Mouse (Mus musculus) heart, adult 9 months (tissue): ENCODE data around the gene Klc4.

Experiments
- DNase-seq, 2 experiments: peaks; one replicate each; pipeline ENCODE4 v3.0.0; 2022; ENCODE audit warnings: low spot score in 2 of 2

Klc4 gene

DNA sequence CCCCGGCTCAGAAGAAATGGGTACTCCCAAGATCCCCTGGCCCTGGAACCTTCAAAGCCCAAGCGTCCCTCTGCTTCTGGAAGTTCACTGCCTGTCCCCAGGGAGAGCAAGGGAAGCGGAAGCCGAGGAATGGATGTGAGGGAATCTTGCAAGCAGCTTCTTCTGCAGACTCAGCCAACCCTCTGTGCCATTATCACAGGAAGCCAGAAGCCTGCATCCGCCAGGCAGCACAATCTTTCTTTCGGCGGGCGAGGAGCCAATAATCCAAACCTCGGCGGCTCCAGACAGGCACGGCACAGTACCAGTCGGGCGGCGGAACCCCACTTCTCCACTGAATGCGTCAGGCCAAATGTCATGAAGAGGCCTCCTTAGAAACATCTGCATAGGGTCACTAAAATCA is 24.5 kb downstream of the Klc4 start:
- DNase-seq: peak in 1 of 2 experiments; percentile 39

GRCm38 (mm10) chr17:46619683-46620357 is 26.0 kb downstream of the Klc4 start:
- DNase-seq: no peak

DNA sequence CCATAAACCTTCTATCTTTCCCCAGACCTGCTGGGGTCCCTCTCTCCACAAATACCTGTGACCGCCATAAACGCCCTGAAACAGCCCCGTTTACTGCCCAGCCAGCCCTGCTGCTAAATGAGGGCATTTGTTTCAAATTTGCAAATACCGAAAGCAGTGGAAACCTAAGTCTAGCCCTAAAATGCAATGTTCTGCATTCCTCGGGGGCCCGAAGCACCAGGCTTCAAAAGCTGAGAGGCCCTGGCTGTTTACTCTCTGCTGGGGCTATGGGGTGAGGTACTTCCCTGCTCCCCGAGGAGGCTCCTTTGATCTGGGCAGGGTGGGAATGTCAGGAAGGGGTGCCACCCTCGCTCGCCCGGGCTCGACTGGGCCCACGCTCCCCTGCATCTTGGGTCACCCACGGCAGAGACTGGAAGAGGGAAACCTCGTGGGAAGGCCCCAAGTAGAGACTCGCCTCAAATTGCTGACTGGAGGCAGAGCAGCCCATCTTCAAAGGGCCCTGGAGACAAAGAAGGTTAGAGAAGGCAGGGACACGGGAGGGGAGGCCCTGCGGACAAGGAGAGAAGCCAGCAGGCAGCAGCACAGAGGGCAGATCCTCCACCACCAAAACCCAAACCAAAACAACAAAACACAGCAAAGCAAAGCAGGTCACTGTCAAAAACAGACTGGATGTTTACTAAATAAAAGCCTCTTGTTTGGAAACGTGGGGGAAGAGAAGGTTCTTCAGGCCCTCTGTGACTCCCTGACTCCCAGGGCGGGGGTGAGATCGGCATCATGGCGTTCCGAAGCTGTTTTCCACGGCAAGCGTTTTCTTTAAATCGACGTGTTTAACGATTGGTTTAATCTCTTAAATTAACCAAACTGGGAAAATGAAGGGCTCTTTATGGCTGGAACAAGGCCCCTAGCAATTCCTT is 26.8 kb downstream of the Klc4 start:
- no peak for DNase-seq

DNA sequence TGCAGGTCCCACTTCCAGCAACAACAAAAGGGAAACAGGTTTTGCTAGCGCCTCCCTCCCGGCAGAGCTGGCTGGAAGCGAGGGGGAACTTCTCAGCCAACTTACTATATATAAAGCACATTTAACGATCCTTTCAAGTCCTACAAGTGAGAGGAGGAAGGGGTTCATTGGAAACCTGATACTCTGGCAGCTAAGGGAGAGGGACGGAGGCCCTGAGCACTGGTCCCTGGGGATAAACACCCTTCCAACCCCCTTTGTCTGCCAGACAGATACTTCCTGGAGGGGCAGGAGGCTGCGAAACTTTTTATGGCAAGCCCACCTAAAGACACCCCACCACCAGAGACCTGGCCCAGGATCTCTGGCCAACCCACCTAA is 27.4 kb downstream of the Klc4 start:
- no peak for DNase-seq

GRCm38 (mm10) chr17:46617799-46618198 is 28.0 kb downstream of the Klc4 start:
- no peak for DNase-seq

DNA sequence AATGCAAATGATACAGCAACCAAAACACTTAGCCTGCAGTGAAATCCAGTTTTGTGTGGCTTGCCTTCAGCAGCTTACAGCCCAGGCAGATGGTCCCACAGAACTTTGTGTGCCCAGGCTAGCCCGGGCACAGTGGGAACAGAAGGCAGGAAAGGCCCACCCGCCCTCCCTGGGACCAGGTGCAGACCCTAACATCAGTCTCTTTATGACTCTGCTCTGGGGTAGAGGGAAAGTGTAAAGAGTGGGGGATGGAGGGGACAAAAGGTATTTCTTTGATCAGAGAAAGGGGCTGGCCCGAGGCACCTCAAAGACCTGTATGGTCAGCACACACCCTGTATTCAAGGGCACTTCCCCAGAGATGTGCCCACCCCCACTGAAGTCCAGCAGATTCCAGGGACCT is 32.6 kb downstream of the Klc4 start:
- no peak for DNase-seq

- peak in 1 of 2 experiments; percentile 20 for DNase-seq
Observed at GRCm38 (mm10) chr17:46612820-46613219, 33.0 kb downstream of the Klc4 start.

DNA sequence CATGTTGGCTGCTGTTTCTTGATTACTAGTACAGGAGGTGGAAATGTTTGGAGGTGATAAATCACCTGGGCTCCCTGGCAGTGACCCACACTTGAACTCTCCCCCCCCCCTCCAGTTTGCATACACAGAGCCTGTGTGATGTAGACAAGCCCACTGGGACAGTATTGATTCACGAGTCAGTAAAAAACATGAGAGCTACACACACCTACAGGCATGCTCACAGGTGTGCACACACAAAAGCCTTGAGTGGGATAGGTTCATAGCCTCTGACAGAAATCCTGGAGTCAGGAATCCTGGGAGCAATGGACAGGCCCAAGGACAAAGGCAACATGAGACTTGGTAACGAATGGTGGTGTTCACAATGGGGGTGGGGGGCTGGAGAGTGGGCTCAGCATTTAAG is 33.6 kb downstream of the Klc4 start:
- no peak for DNase-seq

DNA sequence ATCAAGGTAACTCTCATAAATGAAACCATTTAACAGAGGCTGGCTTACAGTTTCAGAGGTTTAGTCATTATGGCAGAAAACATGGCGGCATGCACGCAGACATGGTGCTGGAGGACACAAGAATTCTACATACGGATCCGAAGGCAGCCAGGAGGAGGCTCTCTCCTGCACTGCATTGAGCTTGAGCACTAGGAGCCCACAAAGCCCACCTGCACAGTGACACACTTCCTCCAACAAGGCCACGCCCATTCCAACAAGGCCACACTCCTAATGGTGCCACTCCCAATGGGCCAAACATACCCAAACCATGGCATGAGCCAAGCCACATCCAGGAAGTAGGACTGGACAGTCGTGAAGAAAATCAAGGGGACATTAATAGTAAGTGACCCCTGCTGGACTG is 34.5 kb downstream of the Klc4 start:
- DNase-seq: no peak

GRCm38 (mm10) chr17:46609721-46610514 is 35.9 kb downstream of the Klc4 start:
- peak; percentile 27 to 29 for DNase-seq

DNA sequence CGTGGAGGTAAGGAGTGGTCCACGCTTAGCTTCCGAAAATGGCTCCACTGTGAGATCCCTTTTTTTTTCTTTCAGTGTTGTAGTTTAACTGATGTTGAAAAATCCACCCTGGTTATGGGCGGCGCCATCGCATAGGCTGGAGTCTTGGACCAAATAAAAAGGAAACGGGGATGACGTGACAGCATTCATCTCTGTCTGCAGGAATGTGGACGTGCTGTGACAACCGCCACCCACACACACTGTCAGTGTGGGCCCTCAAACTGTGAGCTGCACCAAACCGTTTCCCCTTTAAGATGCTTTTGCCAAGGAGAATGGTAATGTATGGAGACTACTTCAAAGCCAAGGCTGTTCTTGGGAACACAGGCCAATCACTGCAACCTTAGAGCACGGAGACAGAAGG is 39.8 kb downstream of the Klc4 start:
- DNase-seq: no peak

DNA sequence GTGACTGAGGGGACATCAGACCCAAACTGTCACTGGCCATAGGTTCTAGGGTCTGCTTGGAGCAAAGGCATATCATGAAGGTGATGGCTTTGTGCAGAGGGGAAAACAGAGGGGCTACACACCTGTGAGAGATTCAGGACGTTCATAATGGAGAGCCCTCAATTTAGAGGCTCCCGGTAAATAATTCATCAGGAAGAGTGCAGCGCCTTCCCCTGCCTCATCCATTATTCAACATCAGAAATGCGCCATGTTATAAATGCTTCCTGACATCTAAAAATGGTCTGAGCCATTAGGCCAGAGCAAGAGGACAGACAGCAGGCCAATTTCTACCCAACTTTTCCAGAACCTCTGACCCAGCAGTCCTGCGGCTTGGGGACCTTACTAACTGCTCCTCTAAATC is 40.7 kb downstream of the Klc4 start:
- DNase-seq: no peak

DNA sequence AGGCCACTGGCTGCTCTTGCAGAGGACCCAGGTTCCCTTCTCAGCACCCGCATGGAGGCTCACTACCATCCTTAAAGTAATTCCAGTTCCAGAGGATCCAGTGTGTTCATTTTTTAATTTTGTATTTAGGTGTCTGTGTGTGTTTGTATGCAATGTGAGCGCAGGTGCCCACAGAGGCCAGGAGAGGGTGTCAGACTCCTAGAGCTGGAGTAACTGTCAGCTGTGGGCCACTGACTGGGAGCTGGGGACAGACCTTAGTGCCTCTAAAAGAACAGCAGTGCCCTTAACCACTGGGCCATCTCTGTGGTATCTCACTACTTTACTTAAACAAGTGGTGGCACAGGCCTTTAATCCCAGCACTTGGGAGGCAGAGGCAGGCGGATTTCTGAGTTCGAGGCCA is 42.6 kb downstream of the Klc4 start:
- DNase-seq: no peak

- no peak for DNase-seq
Observed at GRCm38 (mm10) chr17:46602212-46602611, 43.6 kb downstream of the Klc4 start.

- DNase-seq: no peak
Observed at GRCm38 (mm10) chr17:46600569-46600968, 45.3 kb downstream of the Klc4 start.

DNA sequence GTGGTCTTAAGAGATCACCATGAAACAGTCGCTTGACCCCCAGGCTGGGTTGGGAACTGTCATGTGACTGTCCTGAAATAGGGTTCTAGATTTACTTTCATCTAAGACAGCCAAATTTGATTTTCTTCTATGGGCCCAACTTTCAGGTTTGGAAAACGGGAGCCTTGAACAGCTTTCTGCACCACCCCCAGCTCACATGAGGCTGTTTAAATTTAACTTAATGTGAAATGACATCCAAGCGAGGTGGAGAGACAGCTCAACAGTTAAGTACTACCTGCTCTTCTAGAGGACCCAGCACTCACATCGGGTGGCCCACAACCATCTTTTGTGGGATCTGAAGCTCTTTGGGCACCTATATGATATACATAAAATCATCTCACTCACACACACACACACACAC is 46.9 kb downstream of the Klc4 start:
- no peak for DNase-seq

DNA sequence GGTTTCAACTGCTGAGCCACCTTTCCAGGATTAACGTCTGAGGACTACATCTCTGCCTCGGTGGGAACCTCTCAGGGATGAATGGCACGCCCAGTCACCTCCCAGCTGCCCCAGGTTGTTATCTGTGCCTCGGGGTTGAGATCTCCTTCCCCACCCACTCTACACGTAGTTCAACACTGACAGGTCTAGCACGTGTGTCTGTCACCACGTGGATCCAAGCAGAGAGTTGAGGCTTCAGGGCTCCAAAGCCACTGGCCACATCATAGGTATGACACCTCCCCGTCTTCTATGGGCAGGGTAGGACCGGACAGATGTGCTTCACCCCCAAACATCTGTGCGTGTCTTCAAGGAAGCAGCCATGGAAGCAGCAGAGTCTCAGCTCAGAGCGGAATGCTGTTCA is 47.9 kb downstream of the Klc4 start:
- no peak for DNase-seq

DNA sequence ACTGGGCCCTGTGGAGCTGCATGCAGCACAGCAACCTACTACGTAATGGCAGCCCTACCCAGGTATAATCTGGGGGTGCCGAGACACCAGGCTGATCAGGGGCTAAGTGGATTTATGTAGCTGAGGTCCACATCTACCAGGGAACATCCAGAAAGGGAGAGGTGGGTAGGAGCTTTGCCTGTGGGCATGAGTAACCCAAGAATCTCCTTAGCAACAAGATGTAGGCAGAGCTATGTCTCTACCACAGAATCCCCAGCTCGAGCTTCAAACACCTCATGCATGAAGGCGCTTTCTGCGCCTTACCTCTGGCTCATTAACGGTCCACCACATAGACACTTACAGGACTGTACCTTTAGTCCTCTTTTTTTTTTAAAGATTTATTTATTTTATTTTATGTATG is 50.5 kb downstream of the Klc4 start:
- no peak for DNase-seq

DNA sequence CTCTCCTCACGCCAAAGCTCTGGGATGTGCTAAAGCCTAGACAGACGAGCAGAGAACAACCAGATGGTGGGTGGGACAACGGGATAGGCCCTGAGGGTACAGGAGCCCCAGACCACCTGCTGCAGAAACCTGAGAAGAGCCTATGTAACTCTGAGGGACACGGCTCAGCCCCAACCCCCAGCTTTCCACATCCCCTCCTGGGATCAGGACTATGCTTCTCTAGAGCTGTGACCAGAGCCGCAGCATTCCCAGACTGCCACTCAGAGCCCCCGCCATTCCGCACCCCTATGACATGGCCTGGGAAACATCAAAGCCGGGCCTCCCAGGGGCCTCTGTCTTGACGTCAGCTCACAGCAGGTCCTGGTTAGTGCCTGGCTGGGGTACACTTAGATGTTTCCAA is 51.2 kb downstream of the Klc4 start:
- no peak for DNase-seq

- DNase-seq: no peak
Observed at GRCm38 (mm10) chr17:46593124-46593523, 52.7 kb downstream of the Klc4 start.

DNA sequence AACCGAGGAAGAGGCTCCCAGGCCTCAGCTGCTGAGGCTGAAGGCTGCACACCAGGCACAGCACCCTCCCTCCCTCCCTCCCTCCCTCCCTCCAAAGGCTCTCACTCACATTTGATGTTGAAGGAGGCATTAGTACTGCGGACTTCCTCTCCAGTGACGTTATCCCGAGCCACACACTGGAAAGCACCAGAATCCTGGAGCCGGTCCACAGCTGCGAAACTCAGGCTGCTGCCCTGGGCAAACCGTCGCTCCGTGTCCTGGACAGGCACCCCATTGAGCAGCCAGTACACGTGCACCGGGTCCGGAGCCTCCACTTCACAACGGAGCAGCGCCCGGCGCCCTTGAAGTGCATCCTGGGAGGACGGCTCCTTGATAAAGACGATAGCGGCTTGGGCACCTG is 54.4 kb downstream of the Klc4 start:
- no peak for DNase-seq

GRCm38 (mm10) chr17:46590439-46590838 is 55.4 kb downstream of the Klc4 start:
- no peak for DNase-seq
